Mouse (Mus musculus) mammary gland, adult 2 months (tissue): ENCODE results near the gene Tpcn1. TPM values are rescaled to one million over a fixed set of nuclear protein-coding genes. Genes with fewer than 3 reads are reported as not detected.

Experiments
- polyA plus RNA-seq: library from polyadenylated mRNA; depleted of rRNA; stranded (reverse); fragments of >200 nt; gene quantifications from 2 replicates; pipeline ENCODE4 v1.2.3, GENCODE M21; 2012; ENCODE audit warnings: low replicate concordance; rRNA removed

The Tpcn1 gene
- polyA plus RNA-seq: 96.5 and 128 TPM in 2 replicates

GRCm38 (mm10) chr5:120588569-120589094 is at the start of gene Tpcn1, which contains the start of gene Iqcd:
Gene Tpcn1, minus strand, starts transcription at chr5:120588673.
Gene Iqcd, plus strand, starts transcription at chr5:120589016.

GRCm38 (mm10) chr5:120634131-120634530 is 45.7 kb upstream of the Tpcn1 start, which contains the start of gene Cfap73:
Gene Cfap73, minus strand, starts transcription at chr5:120634235.

GRCm38 (mm10) chr5:120612442-120612821 is 24.0 kb upstream of the Tpcn1 start, which contains the start of the genes Rita1 and Ddx54:
Gene Rita1, minus strand, starts transcription at chr5:120612589.
Gene Ddx54, plus strand, starts transcription at chr5:120612739.

GRCm38 (mm10) chr5:120510982-120511642 is 77.4 kb downstream of the Tpcn1 start, which contains the start of gene Slc8b1:
Gene Slc8b1, plus strand, starts transcription at chr5:120511168.

GRCm38 (mm10) chr5:120503144-120503795 is 85.2 kb downstream of the Tpcn1 start, which contains the start of gene Plbd2:
Gene Plbd2, minus strand, starts transcription at chr5:120503625.

Other genes starting within 250 kb of the Tpcn1 start
- not detected in 2 replicates for gene Lhx5, start 157.0 kb downstream of the Tpcn1 start, polyA plus RNA-seq
- 6.4 and 12.1 TPM in 2 replicates for gene Sdsl, start 115.9 kb downstream of the Tpcn1 start, polyA plus RNA-seq
- 1.9 TPM in 1 of 2 replicates, not detected in the other for gene Sds, start 112.1 kb downstream of the Tpcn1 start, polyA plus RNA-seq
- 44.7 and 58.3 TPM in 2 replicates for gene Plbd2, start 85.0 kb downstream of the Tpcn1 start, polyA plus RNA-seq
- gene Slc8b1, start 77.5 kb downstream of the Tpcn1 start, polyA plus RNA-seq: 45.1 and 51.3 TPM in 2 replicates
- 0.09 and 0.10 TPM in 2 replicates for gene Iqcd, start 343 bp upstream of the Tpcn1 start, polyA plus RNA-seq
- gene Rita1, start 23.9 kb upstream of the Tpcn1 start, polyA plus RNA-seq: 16.2 and 21.6 TPM in 2 replicates
- 36.0 and 68.7 TPM in 2 replicates for gene Ddx54, start 24.1 kb upstream of the Tpcn1 start, polyA plus RNA-seq
- gene Cfap73, start 45.6 kb upstream of the Tpcn1 start, polyA plus RNA-seq: not detected in 2 replicates
- gene Rasal1, start 60.1 kb upstream of the Tpcn1 start, polyA plus RNA-seq: 8.6 and 17.3 TPM in 2 replicates
- gene Dtx1, start 123.3 kb upstream of the Tpcn1 start, polyA plus RNA-seq: 33.2 and 71.3 TPM in 2 replicates
- gene Oas2, start 161.2 kb upstream of the Tpcn1 start, polyA plus RNA-seq: 16.2 and 35.6 TPM in 2 replicates
- gene Oas3, start 189.0 kb upstream of the Tpcn1 start, polyA plus RNA-seq: 6.4 and 7.7 TPM in 2 replicates
- not detected in 2 replicates for gene Oas1e, start 206.9 kb upstream of the Tpcn1 start, polyA plus RNA-seq
- gene Oas1c, start 223.8 kb upstream of the Tpcn1 start, polyA plus RNA-seq: 3.6 and 5.2 TPM in 2 replicates